Comparison of ENCODE assay signal across 9 mouse cellular contexts in genomic region chr15:88468810-88469209, GRCm38 (mm10).
DNase-seq lines count a peak whose midpoint lies in the region; ATAC-seq and TF ChIP-seq lines count a peak whose summit lies in the region.
"Had no signal": no experiment of that assay in that cellular context is flagged by ENCODE, and none has a peak within 500 bp of the region (broad histone marks: within the 10 kb centered on the region; RNA-seq: fewer than 3 reads in every experiment).

No protein-coding gene starts in this region.

- H3K79me2 ChIP-seq in heart, adult 2 months (replicated peaks; ENCODE audit: control insufficient read depth, insufficient read depth, low read length): no peaks in the 10 kb centered on the region

- TF ChIP-seq EP300 in heart, adult 2 months (IDR thresholded peaks at IDR 0.05; ENCODE audit: insufficient read depth, low read depth, low read length): no peak

- no peaks in the 10 kb centered on the region for H3K9me3 ChIP-seq in heart, embryonic 11.5 days (replicated peaks; ENCODE audit: control insufficient read depth, low read length)
- H3K9me3 ChIP-seq in hindbrain, postnatal 0 days (ENCODE audit: low read length): no peaks in the 10 kb centered on the region
- H3K9me3 ChIP-seq: limb, embryonic 15.5 days had no signal

- no peaks in the 10 kb centered on the region for H3K4me1 ChIP-seq in heart, adult 2 months (ENCODE audit: control insufficient read depth, insufficient read depth, low read length)
- H3K4me1 ChIP-seq in heart, embryonic 11.5 days (ENCODE audit: control insufficient read depth, insufficient read depth, low read length): no peaks in the 10 kb centered on the region
- H3K4me1 ChIP-seq in hindbrain, postnatal 0 days (ENCODE audit: insufficient read depth, low read length): no peaks in the 10 kb centered on the region
- peaks cover 19% of the 10 kb centered on the region for H3K4me1 ChIP-seq in olfactory bulb, adult 2 months (ENCODE audit: control insufficient read depth, insufficient read depth, low read length)
- H3K4me1 ChIP-seq: limb, embryonic 15.5 days had no signal

- H3K4me2 ChIP-seq in heart, embryonic 11.5 days: no peak overlapping the region
- no peak overlapping the region for H3K4me2 ChIP-seq in hindbrain, postnatal 0 days (ENCODE audit: low read depth, low read length)
- H3K4me2 ChIP-seq: limb, embryonic 15.5 days had no signal

- H3K4me3 ChIP-seq in heart, adult 2 months: no peak overlapping the region
- no peak overlapping the region for H3K4me3 ChIP-seq in heart, embryonic 11.5 days (ENCODE audit: low read depth, low read length)
- H3K4me3 ChIP-seq in hindbrain, postnatal 0 days (ENCODE audit: low read length): no peak overlapping the region
- H3K4me3 ChIP-seq in olfactory bulb, adult 2 months (ENCODE audit: insufficient read depth, low read depth, low read length): no peak overlapping the region
- H3K4me3 ChIP-seq: limb, embryonic 15.5 days had no signal

- peak; percentile 55 for TF ChIP-seq CTCF in heart, adult 2 months (IDR thresholded peaks at IDR 0.05)
- TF ChIP-seq CTCF in hindbrain, postnatal 0 days (IDR thresholded peaks at IDR 0.05; ENCODE audit: low read depth): peak; percentile 87
- peak; percentile 74; the same call in 1 of the 2 replicates for TF ChIP-seq CTCF in olfactory bulb, adult 2 months (IDR thresholded peaks at IDR 0.05; ENCODE audit: insufficient read depth, low read depth, low read length)

- no peak overlapping the region for H3K9ac ChIP-seq in heart, adult 2 months (ENCODE audit: low read depth, low read length)
- no peak overlapping the region for H3K9ac ChIP-seq in heart, embryonic 11.5 days (ENCODE audit: low read depth, low read length)
- H3K9ac ChIP-seq in hindbrain, postnatal 0 days (replicated peaks; ENCODE audit: low read length): no peak overlapping the region
- H3K9ac ChIP-seq: limb, embryonic 15.5 days had no signal

- H3K27ac ChIP-seq in heart, adult 2 months: no peak overlapping the region
- no peak overlapping the region for H3K27ac ChIP-seq in heart, embryonic 11.5 days (ENCODE audit: low read depth, low read length)
- H3K27ac ChIP-seq in hindbrain, postnatal 0 days: no peak overlapping the region
- no peak overlapping the region for H3K27ac ChIP-seq in olfactory bulb, adult 2 months (ENCODE audit: insufficient read depth, low read depth, low read length)
- H3K27ac ChIP-seq: limb, embryonic 15.5 days had no signal

- no peak for DNase-seq in heart, adult 2 months
- DNase-seq in adrenal gland, adult 2 months: peak; percentile 17
- DNase-seq in embryo, embryonic 9.5 days (ENCODE audit: extremely low spot score): peak; percentile 47
- peak; percentile 75 for DNase-seq in hindbrain, postnatal 0 days (ENCODE audit: low spot score)
- peak; percentile 22 to 39 for DNase-seq in left cerebral cortex, adult 8-10 months (ENCODE audit: low spot score in 2 of 2)
- no peak for DNase-seq in spleen, postnatal 36 days (ENCODE audit: low spot score in 2 of 2)

- WGBS in heart, adult 2 months: 32% methylated on average over 2 of the region's 2 CpGs
- 35% methylated on average over 2 of the region's 2 CpGs for WGBS in heart, embryonic 11.5 days (ENCODE audit: insufficient replicate concordance)
- WGBS in hindbrain, postnatal 0 days: 20% methylated on average over 2 of the region's 2 CpGs
- 32% methylated on average over 2 of the region's 2 CpGs for WGBS in olfactory bulb, adult 2 months

- ATAC-seq in heart, embryonic 11.5 days (replicated peaks; ENCODE audit: insufficient number of reproducible peaks, low FRiP score, low TSS enrichment): no peak
- peak; percentile 58; the same call in 1 of the 2 replicates for ATAC-seq in hindbrain, postnatal 0 days

- intact Hi-C loops in heart, adult 2 months (cut with DNase I): no loop called here

- H3K27me3 ChIP-seq in heart, adult 2 months (ENCODE audit: control insufficient read depth, insufficient read depth, low read length): no peaks in the 10 kb centered on the region
- H3K27me3 ChIP-seq in heart, embryonic 11.5 days (ENCODE audit: control insufficient read depth, insufficient read depth, low read length): no peaks in the 10 kb centered on the region
- peaks cover 5% of the 10 kb centered on the region; the same call in 1 of the 2 replicates for H3K27me3 ChIP-seq in hindbrain, postnatal 0 days (ENCODE audit: insufficient read depth, low read length)
- H3K27me3 ChIP-seq: limb, embryonic 15.5 days had no signal

- TF ChIP-seq POLR2A in heart, adult 2 months (IDR thresholded peaks at IDR 0.05; ENCODE audit: insufficient read depth, low read depth, low read length): no peak
- no peak for TF ChIP-seq POLR2A in olfactory bulb, adult 2 months (IDR thresholded peaks at IDR 0.05; ENCODE audit: insufficient read depth, low read depth, low read length)

- no peaks in the 10 kb centered on the region for H3K36me3 ChIP-seq in heart, adult 2 months (ENCODE audit: control insufficient read depth, insufficient read depth, low read length)
- no peaks in the 10 kb centered on the region for H3K36me3 ChIP-seq in heart, embryonic 11.5 days (ENCODE audit: control insufficient read depth, insufficient read depth, low read length)
- H3K36me3 ChIP-seq in hindbrain, postnatal 0 days (ENCODE audit: insufficient read depth, low read length): no peaks in the 10 kb centered on the region
- H3K36me3 ChIP-seq: limb, embryonic 15.5 days had no signal

Comparison
In these comparisons a context has a peak if more than half of its experiments do, and no peak if none do; other contexts are left out.
1. DNase-seq: peak in adrenal gland, adult 2 months (single experiment), embryo, embryonic 9.5 days (single experiment), hindbrain, postnatal 0 days (single experiment) and left cerebral cortex, adult 8-10 months (2 of 2); none in heart, adult 2 months (0 of 2) and spleen, postnatal 36 days (0 of 2).
2. Peak in every context shown above with its lines, with median percentiles within 50 percentile points of each other: CTCF ChIP-seq.